Mouse (Mus musculus) cerebellum, adult 2 months (tissue): ENCODE results near the gene Mfap5.

Experiments used
- CTCF ChIP-seq: fragments of 200-500 bp; IDR thresholded peaks from 2 replicates; pipeline ENCODE4 v1.5.1; 2011; ENCODE audit warnings: low read depth, mild to moderate bottlenecking, control low read depth, low read length, moderate library complexity, borderline replicate concordance; ENCODE audit not compliant: insufficient read depth
- POLR2A ChIP-seq: fragments of 200-500 bp; IDR thresholded peaks from 2 replicates; pipeline ENCODE4 v1.6.1; 2011; ENCODE audit warnings: low read length, control low read depth, borderline replicate concordance; ENCODE audit not compliant: insufficient read depth

DNA sequence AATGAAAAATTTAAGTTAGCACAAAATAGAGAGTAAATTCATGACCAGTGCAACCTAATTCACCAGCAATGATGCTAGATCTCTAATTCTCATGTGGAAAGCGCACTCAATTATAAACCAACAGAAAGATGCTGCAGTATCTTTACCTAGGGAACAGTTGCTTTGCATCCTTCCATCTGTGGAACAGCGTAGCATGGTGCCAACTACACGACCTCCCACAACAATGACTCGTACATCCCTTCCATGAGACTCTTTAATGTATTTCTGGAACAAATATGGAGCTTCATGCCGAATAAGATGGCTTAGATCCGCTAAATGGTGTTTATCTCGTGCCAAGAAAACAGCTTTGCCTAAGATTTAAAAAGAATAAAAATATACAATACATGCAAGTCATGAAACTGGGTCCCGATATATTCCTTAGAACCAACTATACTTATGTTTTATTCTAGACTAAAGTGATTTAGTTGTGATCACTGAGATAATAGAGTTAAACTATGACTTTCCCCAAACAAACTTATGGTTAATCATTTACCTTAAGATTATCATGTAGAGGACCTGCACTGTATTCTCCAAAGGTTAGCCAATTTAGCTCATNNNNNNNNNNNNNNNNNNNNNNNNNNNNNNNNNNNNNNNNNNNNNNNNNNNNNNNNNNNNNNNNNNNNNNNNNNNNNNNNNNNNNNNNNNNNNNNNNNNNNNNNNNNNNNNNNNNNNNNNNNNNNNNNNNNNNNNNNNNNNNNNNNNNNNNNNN is 46.5 kb upstream of the Mfap5 start:
- TF ChIP-seq CTCF (no peak), POLR2A (no peak)
